In the genomic region with DNA sequence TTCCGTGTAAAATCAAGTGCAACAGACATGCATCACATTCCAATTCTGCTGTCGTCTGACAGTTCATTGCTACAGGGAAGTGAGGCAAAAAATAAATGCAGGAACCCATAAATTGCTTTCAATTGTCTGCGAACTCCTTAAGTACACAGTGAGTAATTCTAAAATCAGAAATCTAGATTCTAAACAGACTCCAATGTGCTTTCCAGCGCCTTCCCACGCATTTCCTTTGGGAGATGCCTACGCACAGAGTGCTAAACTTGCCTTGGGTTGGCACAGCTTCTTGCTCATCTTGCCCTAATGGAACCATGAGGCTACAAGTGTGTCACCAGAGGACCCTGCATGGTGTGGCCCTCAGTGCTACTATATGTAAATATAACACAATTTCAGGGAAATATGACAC, we compare ENCODE assay signal across 22 mouse cellular contexts.
DNase-seq lines count a peak whose midpoint lies in the region; ATAC-seq and TF ChIP-seq lines count a peak whose summit lies in the region.
"Had no signal": no experiment of that assay in that cellular context is flagged by ENCODE, and none has a peak within 500 bp of the region (broad histone marks: within the 10 kb centered on the region; RNA-seq: fewer than 3 reads in every experiment).

No protein-coding gene starts in this region.

- TF ChIP-seq CTCF in CH12.LX (conservative IDR thresholded peaks at IDR 0.05 in 1 of 2, IDR thresholded peaks at IDR 0.05 in 1 of 2; ENCODE audit: low read depth in 2 of 2, low read length in 2 of 2) = no peak

- peak; percentile 50 for DNase-seq in layer of hippocampus, adult 11-12 months (ENCODE audit: low spot score)
- DNase-seq in layer of hippocampus, postnatal 25 days (ENCODE audit: extremely low spot score in 1 of 2, low spot score in 1 of 2) = no peak
- peak; percentile 25 for DNase-seq in CH12.LX (ENCODE audit: extremely low read depth)
- DNase-seq in layer of hippocampus, adult 18-20 months (ENCODE audit: low spot score in 2 of 2) = peak; percentile 47 to 76
- DNase-seq in left cerebral cortex, adult 8-10 months (ENCODE audit: low spot score in 2 of 2) = peak; percentile 12 to 50
- DNase-seq in ovary, adult 18-20 months (ENCODE audit: low spot score) = no peak
- DNase-seq in spleen, adult 18-20 months = no peak
- DNase-seq: adrenal gland, adult 2 months; cerebellum, adult 2 months; gastrocnemius, postnatal 36 days; heart, postnatal 4 days; kidney, adult 8-10 months; kidney, postnatal 4 days; lung, adult 2 months; retina, postnatal 1 day; thymus, adult 2 months had no signal

- ATAC-seq in granulocyte monocyte progenitor cell, adult 5-6 weeks (replicated peaks; ENCODE audit: poor library complexity, severe bottlenecking) = no peak
- ATAC-seq: forebrain, embryonic 15.5 days had no signal

- no peak for TF ChIP-seq EP300 in CH12.LX (IDR thresholded peaks at IDR 0.05; ENCODE audit: low read length)

- dilution Hi-C loops in CH12.LX (cut with MboI; ENCODE audit: extremely low pct_ligation_motif_present, extremely low pct_unique_long_range_greater_than_20kb, low sequenced_read_pairs) = no loop called here

- no peak overlapping the region for H3K4me2 ChIP-seq in CH12.LX (ENCODE audit: insufficient read depth, low read depth, poor library complexity, severe bottlenecking)
- H3K4me2 ChIP-seq: embryonic facial prominence, embryonic 15.5 days; forebrain, embryonic 15.5 days; heart, embryonic 12.5 days; limb, embryonic 15.5 days; neural tube, embryonic 15.5 days had no signal

- no peaks in the 10 kb centered on the region for H3K79me2 ChIP-seq in CH12.LX (replicated peaks; ENCODE audit: control insufficient read depth, extremely low read depth, insufficient read depth, poor library complexity, severe bottlenecking)

- no peak overlapping the region for H3K4me3 ChIP-seq in CH12.LX (replicated peaks in 1 of 3; ENCODE audit: low read depth in 2 of 3, low read length in 2 of 3, poor library complexity in 1 of 3)
- H3K4me3 ChIP-seq: embryonic facial prominence, embryonic 15.5 days; forebrain, embryonic 15.5 days; heart, embryonic 12.5 days; limb, embryonic 15.5 days; neural tube, embryonic 15.5 days had no signal

- no peak overlapping the region for H3K9ac ChIP-seq in CH12.LX (ENCODE audit: insufficient read depth, low read depth)
- H3K9ac ChIP-seq: embryonic facial prominence, embryonic 15.5 days; forebrain, embryonic 15.5 days; heart, embryonic 12.5 days; limb, embryonic 15.5 days; neural tube, embryonic 15.5 days had no signal

- no peaks in the 10 kb centered on the region for H3K9me3 ChIP-seq in CH12.LX (replicated peaks; ENCODE audit: low read length)
- H3K9me3 ChIP-seq: embryonic facial prominence, embryonic 15.5 days; forebrain, embryonic 15.5 days; heart, embryonic 12.5 days; limb, embryonic 15.5 days; neural tube, embryonic 15.5 days had no signal

- in situ Hi-C loops in CH12.LX (cut with MboI; ENCODE audit: low pct_ligation_motif_present, low pct_unique_long_range_greater_than_20kb, low sequenced_read_pairs) = no loop called here

- no peak for TF ChIP-seq POLR2A in CH12.LX (IDR thresholded peaks at IDR 0.05; ENCODE audit: low read depth, low read length)

- no peak overlapping the region for H3K27ac ChIP-seq in CH12.LX (ENCODE audit: insufficient read depth, low read depth)
- H3K27ac ChIP-seq: embryonic facial prominence, embryonic 15.5 days; forebrain, embryonic 15.5 days; limb, embryonic 15.5 days; neural tube, embryonic 15.5 days had no signal

- H3K36me3 ChIP-seq in CH12.LX (replicated peaks in 1 of 2; ENCODE audit: control insufficient read depth in 1 of 2, insufficient read depth in 1 of 2, low read length in 1 of 2) = no peaks in the 10 kb centered on the region
- H3K36me3 ChIP-seq: embryonic facial prominence, embryonic 15.5 days; forebrain, embryonic 15.5 days; heart, embryonic 12.5 days; limb, embryonic 15.5 days; neural tube, embryonic 15.5 days had no signal

- no peak for TF ChIP-seq RAD21 in CH12.LX (IDR thresholded peaks at IDR 0.05; ENCODE audit: low read depth, low read length)

- H3K27me3 ChIP-seq in CH12.LX (replicated peaks) = no peaks in the 10 kb centered on the region
- H3K27me3 ChIP-seq: embryonic facial prominence, embryonic 15.5 days; forebrain, embryonic 15.5 days; heart, embryonic 12.5 days; limb, embryonic 15.5 days; neural tube, embryonic 15.5 days had no signal

- peaks cover 0 to 11% of the 10 kb centered on the region in 2 experiments; a peak in 2 of 4 replicates for H3K4me1 ChIP-seq in CH12.LX (ENCODE audit: control insufficient read depth in 1 of 2, insufficient read depth in 2 of 2)
- H3K4me1 ChIP-seq: heart, embryonic 12.5 days; limb, embryonic 15.5 days had no signal

TF ChIP-seq in CH12.LX, 34 proteins besides CTCF, POLR2A, EP300 and RAD21:
- no peak for TF ChIP-seq CHD2 (IDR thresholded peaks at IDR 0.05; ENCODE audit: low read length)
- no peak for TF ChIP-seq IRF4 (IDR thresholded peaks at IDR 0.05; ENCODE audit: low read depth, low read length)
- TF ChIP-seq PAX5 (IDR thresholded peaks at IDR 0.05; ENCODE audit: low read length) = no peak
- TF ChIP-seq KAT2A (IDR thresholded peaks at IDR 0.05; ENCODE audit: insufficient replicate concordance, low read length) = no peak
- no peak for TF ChIP-seq MAFK (IDR thresholded peaks at IDR 0.05; ENCODE audit: insufficient replicate concordance, low read length)
- no peak for TF ChIP-seq NRF1 (IDR thresholded peaks at IDR 0.05; ENCODE audit: low read depth, low read length)
- no peak for TF ChIP-seq POLR2AphosphoS2 (IDR thresholded peaks at IDR 0.05; ENCODE audit: low read depth, low read length)

Comparison
In these comparisons a context has a peak if more than half of its experiments do, and no peak if none do; other contexts are left out.
1. DNase-seq: peak in layer of hippocampus, adult 11-12 months (single experiment), CH12.LX (single experiment), layer of hippocampus, adult 18-20 months (2 of 2) and left cerebral cortex, adult 8-10 months (2 of 2); none in layer of hippocampus, postnatal 25 days (0 of 2), ovary, adult 18-20 months (single experiment) and spleen, adult 18-20 months (0 of 2).